Mouse (Mus musculus) lung, embryonic 14.5 days (tissue): Measurements from ENCODE around the gene Kirrel3. TPM values are rescaled to one million over a fixed set of nuclear protein-coding genes. Genes with fewer than 3 reads are reported as not detected.

ENCODE experiments used
- ATAC-seq: fragments of 200-750 bp; cut with Nextera tagmentation; 2 replicates; pipeline ENCODE4 v1.8.0; 2017; ENCODE audit warnings: mild to moderate bottlenecking, moderate TSS enrichment, moderate library complexity; ENCODE audit not compliant: insufficient read depth
- DNase-seq: peaks from one replicate; pipeline ENCODE4 v3.0.0-alpha.2; 2015
- H3K27ac ChIP-seq: fragments of 300-500 bp; sonication (generic); 2 replicates; pipeline ENCODE4 v1.5.1; 2014; ENCODE audit warnings: low read depth, mild to moderate bottlenecking, moderate library complexity
- H3K27me3 ChIP-seq: fragments of 300-500 bp; sonication (generic); 2 replicates; pipeline ENCODE4 v1.6.1; 2014; ENCODE audit warnings: low read length, control low read depth; ENCODE audit not compliant: insufficient read depth
- H3K36me3 ChIP-seq: fragments of 300-500 bp; sonication (generic); 2 replicates; pipeline ENCODE4 v1.6.1; 2014; ENCODE audit warnings: control low read depth; ENCODE audit not compliant: insufficient read depth
- H3K4me1 ChIP-seq: fragments of 300-500 bp; sonication (generic); 2 replicates; pipeline ENCODE4 v1.6.1; 2014; ENCODE audit warnings: antibody characterized with exemption, control low read depth; ENCODE audit not compliant: insufficient read depth
- H3K4me2 ChIP-seq: fragments of 300-500 bp; sonication (generic); 2 replicates; pipeline ENCODE4 v1.6.1; 2014; ENCODE audit warnings: mild to moderate bottlenecking
- H3K4me3 ChIP-seq: fragments of 300-500 bp; sonication (generic); 2 replicates; pipeline ENCODE4 v1.5.1; 2014; ENCODE audit warnings: low read depth, low read length
- H3K9ac ChIP-seq: fragments of 300-500 bp; sonication (generic); 2 replicates; pipeline ENCODE4 v1.6.1; 2014
- H3K9me3 ChIP-seq: fragments of 300-500 bp; sonication (generic); 2 replicates; pipeline ENCODE4 v1.6.1; 2016; ENCODE audit warnings: low read depth, low read length, control low read depth
- CTCF ChIP-seq: IDR thresholded peaks from 2 replicates; pipeline ENCODE4 v1.5.1; 2016; ENCODE audit warnings: antibody characterized with exemption, low read depth
- WGBS: fragments of 180-500 bp; shearing (Covaris S2); extraction: QIAGEN DNeasy Blood & Tissue Kit; methylation state at CpG from one replicate; pipeline ENCODE4 v1.1.7; 2014; 5-methylcytosine and 5-hydroxymethylcytosine counted together
- polyA plus RNA-seq: library from polyadenylated mRNA; unstranded; fragments of >200 nt; fragmentation: Nextera tagmentation; extraction: Ambion mirVana; gene quantifications from 2 replicates; pipeline ENCODE4 v1.2.1, GENCODE M21; 2014

Kirrel3 gene
- 1.4 and 1.8 TPM in 2 replicates for polyA plus RNA-seq

GRCm38 (mm10) chr9:34485759-34486431 lies at the start of gene Kirrel3:
TSS of gene Kirrel3 (plus strand) at chr9:34485894.
- DNase-seq (peak; percentile 81), ATAC-seq (peak; percentile 78)
- Histone ChIP-seq H3K9me3 (no peaks in the 10 kb centered on the region), H3K4me1 (no peaks in the 10 kb centered on the region; the same call in 1 of the 2 replicates), H3K9ac (0 out of 2 replicates have a peak within 1 kb of the TSS, but pooled peaks have one; percentile 9), H3K27me3 (peaks cover 55% of the 10 kb centered on the region), H3K36me3 (no peaks in the 10 kb centered on the region), H3K4me2 (peak within 1 kb of the TSS; percentile 79), H3K4me3 (peak within 1 kb of the TSS; percentile 42), H3K27ac (no peak within 1 kb of the TSS)
- peak; percentile 75 for TF ChIP-seq CTCF
- under 1% methylated on average over 35 of the region's 35 CpGs for WGBS

GRCm38 (mm10) chr9:34440721-34441120 lies 45.0 kb upstream of the Kirrel3 start:
- no peak overlapping the region for H3K4me2 ChIP-seq
- no peaks in the 10 kb centered on the region for H3K4me1 ChIP-seq
- 75% methylated on average over 4 of the region's 4 CpGs for WGBS
- ATAC-seq (no peak), DNase-seq (no peak)
- no peak overlapping the region for H3K27ac ChIP-seq
- no peaks in the 10 kb centered on the region for H3K9me3 ChIP-seq
- no peak overlapping the region for H3K4me3 ChIP-seq
- no peaks in the 10 kb centered on the region for H3K36me3 ChIP-seq
- H3K9ac ChIP-seq, result no peak overlapping the region
- no peaks in the 10 kb centered on the region for H3K27me3 ChIP-seq
- TF ChIP-seq CTCF, result no peak

- no peak for TF ChIP-seq CTCF
- ATAC-seq (no peak), DNase-seq (no peak)
- Histone ChIP-seq H3K4me1 (no peaks in the 10 kb centered on the region), H3K9ac (no peak overlapping the region), H3K4me3 (no peak overlapping the region), H3K9me3 (no peaks in the 10 kb centered on the region), H3K36me3 (no peaks in the 10 kb centered on the region), H3K4me2 (no peak overlapping the region), H3K27ac (no peak overlapping the region), H3K27me3 (no peaks in the 10 kb centered on the region)
- 64% methylated on average over 4 of the region's 4 CpGs for WGBS
These were observed 41.7 kb upstream of the Kirrel3 start for GRCm38 (mm10) chr9:34443950-34444349.

- H3K4me3 ChIP-seq, result no peak overlapping the region
- H3K4me1 ChIP-seq, result no peaks in the 10 kb centered on the region
- H3K9ac ChIP-seq, result no peak overlapping the region
- DNase-seq (no peak), ATAC-seq (no peak)
- no peak overlapping the region for H3K4me2 ChIP-seq
- no peaks in the 10 kb centered on the region for H3K9me3 ChIP-seq
- no peaks in the 10 kb centered on the region for H3K36me3 ChIP-seq
- no peaks in the 10 kb centered on the region for H3K27me3 ChIP-seq
- no peak overlapping the region for H3K27ac ChIP-seq
- 80% methylated on average over 15 of the region's 15 CpGs for WGBS
- no peak for TF ChIP-seq CTCF
These were observed 39.0 kb upstream of the Kirrel3 start for GRCm38 (mm10) chr9:34446497-34447350.

- H3K27ac ChIP-seq, result no peak overlapping the region
- no peak overlapping the region for H3K4me3 ChIP-seq
- ATAC-seq (no peak), DNase-seq (no peak)
- no peaks in the 10 kb centered on the region for H3K36me3 ChIP-seq
- no peak overlapping the region for H3K4me2 ChIP-seq
- WGBS, result 67% methylated on average over 2 of the region's 2 CpGs
- H3K27me3 ChIP-seq, result no peaks in the 10 kb centered on the region
- TF ChIP-seq CTCF, result no peak
- H3K9ac ChIP-seq, result no peak overlapping the region
- H3K4me1 ChIP-seq, result no peaks in the 10 kb centered on the region
- no peaks in the 10 kb centered on the region for H3K9me3 ChIP-seq
These were observed 38.0 kb upstream of the Kirrel3 start for GRCm38 (mm10) chr9:34447736-34448135.

- no peaks in the 10 kb centered on the region for H3K27me3 ChIP-seq
- no peaks in the 10 kb centered on the region for H3K4me1 ChIP-seq
- 63% methylated on average over 4 of the region's 4 CpGs for WGBS
- H3K4me2 ChIP-seq, result no peak overlapping the region
- no peak overlapping the region for H3K9ac ChIP-seq
- no peaks in the 10 kb centered on the region for H3K9me3 ChIP-seq
- no peaks in the 10 kb centered on the region for H3K36me3 ChIP-seq
- no peak overlapping the region for H3K4me3 ChIP-seq
- no peak for ATAC-seq
- no peak overlapping the region for H3K27ac ChIP-seq
- DNase-seq, result peak; percentile 16
- TF ChIP-seq CTCF, result no peak
These were observed 37.2 kb upstream of the Kirrel3 start for GRCm38 (mm10) chr9:34448467-34448866.

- H3K4me3 ChIP-seq, result no peak overlapping the region
- H3K4me1 ChIP-seq, result 0 out of 2 replicates have a peak, but pooled peaks cover 2% of the 10 kb centered on the region
- no peak overlapping the region for H3K27ac ChIP-seq
- H3K9ac ChIP-seq, result no peak overlapping the region
- ATAC-seq (no peak), DNase-seq (no peak)
- H3K4me2 ChIP-seq, result no peak overlapping the region
- TF ChIP-seq CTCF, result no peak
- WGBS, result 57% methylated on average over 5 of the region's 5 CpGs
- H3K36me3 ChIP-seq, result no peaks in the 10 kb centered on the region
- no peaks in the 10 kb centered on the region for H3K27me3 ChIP-seq
- H3K9me3 ChIP-seq, result no peaks in the 10 kb centered on the region
These were observed 27.5 kb upstream of the Kirrel3 start for GRCm38 (mm10) chr9:34458189-34458588.
